Mouse (Mus musculus) heart, adult 2 months (tissue): ENCODE results near the gene Zfp771. TPM values are rescaled to one million over a fixed set of nuclear protein-coding genes. Genes with fewer than 3 reads are reported as not detected.

Experiments used
- DNase-seq, 2 experiments: peaks; one replicate each; pipeline ENCODE4 v3.0.0; 2021
- H3K27ac ChIP-seq: fragments of 200-600 bp; 2 replicates; pipeline ENCODE4 v1.8.1; 2022
- H3K27me3 ChIP-seq: fragments of 200-500 bp; 2 replicates; pipeline ENCODE4 v1.6.1; 2012; ENCODE audit warnings: mild to moderate bottlenecking, low read length, inconsistent platforms, mixed read lengths; ENCODE audit not compliant: control insufficient read depth, insufficient read depth
- H3K36me3 ChIP-seq: fragments of 200-500 bp; 2 replicates; pipeline ENCODE4 v1.6.1; 2012; ENCODE audit warnings: low read length, inconsistent platforms; ENCODE audit not compliant: control insufficient read depth, insufficient read depth
- H3K4me1 ChIP-seq: fragments of 200-500 bp; 2 replicates; pipeline ENCODE4 v1.6.1; 2011; ENCODE audit warnings: low read length; ENCODE audit not compliant: control insufficient read depth, insufficient read depth
- H3K4me3 ChIP-seq: fragments of 200-600 bp; 2 replicates; pipeline ENCODE4 v1.8.1; 2022
- H3K79me2 ChIP-seq: fragments of 200-500 bp; replicated peaks from 2 replicates; pipeline ENCODE4 v1.6.1; 2012; ENCODE audit warnings: mild to moderate bottlenecking, inconsistent platforms, low read length, moderate library complexity, mixed read lengths; ENCODE audit not compliant: control insufficient read depth, insufficient read depth
- H3K9ac ChIP-seq: fragments of 200-500 bp; 2 replicates; pipeline ENCODE4 v1.6.1; 2012; ENCODE audit warnings: low read depth, mild to moderate bottlenecking, control low read depth, inconsistent platforms, low read length, mixed read lengths
- CTCF ChIP-seq: fragments of 200-600 bp; IDR thresholded peaks from 2 replicates; pipeline ENCODE4 v1.8.1; 2022; ENCODE audit warnings: antibody characterized with exemption, mild to moderate bottlenecking, moderate library complexity
- EP300 ChIP-seq: fragments of 200-500 bp; IDR thresholded peaks from 2 replicates; pipeline ENCODE4 v1.6.1; 2011; ENCODE audit warnings: low read depth, low read length, control low read depth; ENCODE audit not compliant: insufficient read depth
- POLR2A ChIP-seq: fragments of 200-500 bp; IDR thresholded peaks from 2 replicates; pipeline ENCODE4 v1.6.1; 2011; ENCODE audit warnings: mild to moderate bottlenecking, low read depth, low read length, control low read depth; ENCODE audit not compliant: insufficient read depth
- WGBS: fragments of 180-500 bp; shearing (Covaris S2); methylation state at CpG from one replicate; pipeline ENCODE4 v1.1.7; 2018; 5-methylcytosine and 5-hydroxymethylcytosine counted together
- intact Hi-C: fragments of 180-260 bp; cut with DNase I; formaldehyde crosslinking; loops from one replicate; pipeline ENCODE4 v1.15.1; 2025
- polyA plus RNA-seq: library from polyadenylated mRNA; depleted of rRNA; stranded (reverse); fragments of >200 nt; gene quantifications from 2 replicates; pipeline ENCODE4 v1.2.3, GENCODE M21; 2012
- total RNA-seq, 2 experiments: library from RNA; stranded (reverse); gene quantifications; 2 replicates each; pipeline ENCODE4 v1.2.3; 2021

Gene Zfp771
- total and polyA plus RNA-seq, 3 experiments, result 14.7 to 30.0 (median 21.0) TPM

DNA sequence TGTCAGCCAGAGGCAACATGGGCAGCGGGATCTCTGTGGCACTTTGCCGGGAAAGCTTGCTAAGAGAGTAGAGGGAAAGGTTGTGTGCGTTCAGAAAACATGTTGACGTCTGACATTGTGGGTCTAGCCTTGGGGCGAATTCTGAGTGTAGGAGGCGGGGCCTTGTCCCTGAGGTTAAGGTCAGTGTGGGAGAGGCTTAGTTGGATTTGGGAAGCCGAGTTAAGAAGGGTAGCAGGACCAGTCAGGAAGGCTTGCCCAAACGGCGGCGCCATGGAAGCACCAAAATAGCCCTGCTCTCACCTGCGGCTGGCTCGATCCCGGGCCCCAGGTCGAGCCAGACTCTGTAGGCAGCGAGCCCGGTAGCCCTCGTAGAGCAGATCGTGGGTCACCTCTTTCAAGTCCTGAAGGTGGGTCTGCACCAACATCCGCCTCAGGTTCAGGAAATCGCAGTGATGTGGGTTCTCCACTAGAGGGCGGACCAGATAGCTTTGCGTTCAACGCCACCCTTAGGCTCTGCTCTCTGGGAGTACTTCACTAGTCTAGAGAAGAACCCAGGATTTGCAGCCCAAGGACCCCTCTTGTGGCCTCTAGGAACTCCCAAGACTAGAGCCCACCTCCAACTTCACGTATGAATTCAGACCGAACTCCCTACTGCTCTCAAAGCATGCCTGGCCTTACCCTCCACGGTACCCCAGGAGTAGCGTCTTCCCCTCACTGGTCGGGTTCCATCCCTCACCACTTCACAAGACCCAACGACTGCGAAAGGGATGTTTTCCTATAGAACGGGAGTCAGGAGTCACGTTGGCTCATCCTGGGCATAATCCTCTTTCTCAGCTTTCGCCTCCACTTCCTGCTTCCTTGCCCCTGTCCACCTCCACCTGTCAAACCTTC is 28.8 kb upstream of the Zfp771 start:
- H3K4me3 ChIP-seq, result peak overlapping the region; percentile 41
- H3K36me3 ChIP-seq, result no peaks in the 10 kb centered on the region
- peak; percentile 68 for DNase-seq
- no peak for TF ChIP-seq POLR2A
- TF ChIP-seq CTCF, result peak; percentile 87
- H3K27ac ChIP-seq, result peak overlapping the region; percentile 70
- intact Hi-C loops, result loop anchor here (2.0 kb wide), 1 partner anchor 14 kb away; no protein-coding TSS in a partner anchor
- H3K79me2 ChIP-seq, result no peaks in the 10 kb centered on the region
- H3K27me3 ChIP-seq, result no peaks in the 10 kb centered on the region
- peak overlapping the region; percentile 42 for H3K9ac ChIP-seq
- peaks cover 3% of the 10 kb centered on the region for H3K4me1 ChIP-seq
- 25% methylated on average over 33 of the region's 33 CpGs for WGBS

GRCm38 (mm10) chr7:127216307-127216706 is 27.8 kb upstream of the Zfp771 start:
- no peak for TF ChIP-seq CTCF
- TF ChIP-seq POLR2A, result no peak
- no peak for TF ChIP-seq EP300
- Histone ChIP-seq H3K27me3 (no peaks in the 10 kb centered on the region), H3K27ac (no peak overlapping the region), H3K4me3 (no peak overlapping the region), H3K4me1 (peaks cover 3% of the 10 kb centered on the region), H3K9ac (no peak overlapping the region), H3K36me3 (no peaks in the 10 kb centered on the region), H3K79me2 (no peaks in the 10 kb centered on the region)
- WGBS, result 77% methylated on average over 5 of the region's 5 CpGs
- no peak for DNase-seq
- intact Hi-C loops, result no loop called here

DNA sequence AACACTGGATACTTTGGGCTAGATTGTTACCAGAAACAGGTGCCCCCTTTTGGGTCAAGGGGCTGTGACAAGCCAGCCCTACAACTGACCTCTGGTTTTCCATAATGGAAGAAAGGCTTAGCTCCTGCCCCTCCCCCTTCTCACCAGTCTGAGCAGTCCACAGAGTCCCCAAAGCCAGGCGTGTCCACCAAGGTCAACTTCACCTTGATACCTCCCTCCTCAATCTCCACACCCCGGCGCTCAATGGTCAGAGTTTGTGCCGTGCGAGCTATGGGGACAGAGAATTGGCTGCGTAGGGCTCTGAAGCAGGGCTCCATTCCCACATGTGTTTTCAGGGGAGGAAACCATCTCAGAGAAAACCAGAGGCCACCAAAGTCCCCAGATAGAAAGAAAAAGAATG is 26.6 kb upstream of the Zfp771 start:
- H3K4me1 ChIP-seq, result peaks cover 3% of the 10 kb centered on the region
- 53% methylated on average over 6 of the region's 6 CpGs for WGBS
- intact Hi-C loops, result no loop called here
- no peak for DNase-seq
- H3K4me3 ChIP-seq, result no peak overlapping the region
- no peak for TF ChIP-seq CTCF
- no peak for TF ChIP-seq EP300
- no peak for TF ChIP-seq POLR2A
- H3K27me3 ChIP-seq, result no peaks in the 10 kb centered on the region
- no peak overlapping the region for H3K27ac ChIP-seq
- no peaks in the 10 kb centered on the region for H3K79me2 ChIP-seq
- H3K36me3 ChIP-seq, result no peaks in the 10 kb centered on the region
- H3K9ac ChIP-seq, result no peak overlapping the region

DNA sequence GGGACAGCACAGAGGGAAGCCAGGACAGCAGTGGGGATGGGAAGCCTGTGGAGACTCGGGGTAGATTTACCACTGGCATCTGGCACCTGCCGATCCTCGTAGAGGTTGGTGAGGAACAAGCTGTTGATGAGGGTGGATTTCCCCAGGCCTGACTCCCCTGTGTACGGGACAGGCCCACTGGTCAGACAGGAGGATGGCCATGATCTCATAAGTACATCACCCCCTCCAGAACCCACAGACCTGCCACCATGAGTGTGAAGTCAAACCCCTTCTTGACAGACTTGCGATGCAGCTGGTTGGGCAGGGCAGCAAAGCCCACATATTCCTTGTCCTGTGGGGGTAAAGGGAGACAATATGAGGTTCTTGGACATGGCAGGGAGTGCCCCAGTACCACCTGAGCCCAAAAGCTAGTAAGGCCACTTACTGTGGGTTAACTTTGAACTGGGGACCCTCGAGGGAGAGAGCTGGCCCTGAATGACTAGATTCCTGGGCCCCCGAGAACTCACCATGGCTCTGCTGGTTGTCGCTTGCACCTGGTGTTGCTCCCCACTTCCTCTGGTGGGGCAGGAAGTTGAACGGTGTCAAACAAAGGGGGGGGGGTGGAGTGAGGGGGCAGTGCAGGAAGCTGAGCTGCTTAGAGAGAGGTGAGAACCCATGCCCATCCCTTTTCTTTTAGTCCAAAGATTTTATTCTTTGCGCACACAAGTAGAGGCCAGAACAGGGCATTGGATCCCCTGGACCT is 26.0 kb upstream of the Zfp771 start:
- Histone ChIP-seq H3K79me2 (no peaks in the 10 kb centered on the region), H3K9ac (no peak overlapping the region), H3K4me3 (no peak overlapping the region), H3K27me3 (no peaks in the 10 kb centered on the region), H3K36me3 (no peaks in the 10 kb centered on the region), H3K27ac (no peak overlapping the region), H3K4me1 (peaks cover 3% of the 10 kb centered on the region)
- TF ChIP-seq EP300 (no peak), CTCF (no peak), POLR2A (no peak)
- no peak for DNase-seq
- 43% methylated on average over 10 of the region's 10 CpGs for WGBS
- intact Hi-C loops, result no loop called here

- intact Hi-C loops, result no loop called here
- H3K9ac ChIP-seq, result no peak overlapping the region
- DNase-seq, result no peak
- H3K27ac ChIP-seq, result no peak overlapping the region
- H3K4me3 ChIP-seq, result no peak overlapping the region
- H3K79me2 ChIP-seq, result no peaks in the 10 kb centered on the region
- no peak for TF ChIP-seq CTCF
- TF ChIP-seq POLR2A, result no peak
- 86% methylated on average over 4 of the region's 4 CpGs for whole genome bisulfite sequencing
- no peaks in the 10 kb centered on the region for H3K27me3 ChIP-seq
- peaks cover 3% of the 10 kb centered on the region for H3K4me1 ChIP-seq
- no peaks in the 10 kb centered on the region for H3K36me3 ChIP-seq
These were observed 25.4 kb upstream of the Zfp771 start for GRCm38 (mm10) chr7:127218670-127219069.

DNA sequence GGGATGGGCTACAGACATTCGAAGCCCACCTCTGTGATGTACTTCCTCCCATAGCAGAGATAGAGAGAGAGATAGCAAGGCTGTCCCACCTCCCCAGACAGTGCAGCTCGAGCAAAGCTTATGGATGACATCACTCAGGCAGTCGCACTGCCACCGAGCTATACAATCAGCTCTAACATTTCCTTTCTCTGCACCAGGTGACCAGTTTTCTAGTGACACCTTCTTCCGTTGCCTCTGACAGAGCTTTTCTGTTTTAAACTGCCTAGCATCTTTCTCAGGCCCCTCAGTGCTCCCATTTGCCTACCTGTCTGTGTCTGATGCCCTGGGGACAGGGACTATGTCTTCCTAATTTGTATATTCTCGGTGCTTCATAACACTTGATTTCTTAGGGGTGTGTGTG is 23.6 kb upstream of the Zfp771 start:
- Histone ChIP-seq H3K9ac (no peak overlapping the region), H3K79me2 (no peaks in the 10 kb centered on the region), H3K27ac (no peak overlapping the region), H3K36me3 (no peaks in the 10 kb centered on the region), H3K27me3 (no peaks in the 10 kb centered on the region), H3K4me1 (peaks cover 2% of the 10 kb centered on the region), H3K4me3 (no peak overlapping the region)
- 55% methylated on average over 6 of the region's 6 CpGs for WGBS
- TF ChIP-seq CTCF, result no peak
- no peak for TF ChIP-seq POLR2A
- no peak for TF ChIP-seq EP300
- no peak for DNase-seq
- intact Hi-C loops, result no loop called here
